Mouse (Mus musculus): ENCODE data around the gene Fbxo7. TPM values are rescaled to one million over a fixed set of nuclear protein-coding genes. Genes with fewer than 3 reads are reported as not detected.

Fbxo7 gene
- polyA plus RNA-seq, 1 experiment from 2014 or later, result 20.2 TPM

GRCm38 (mm10) chr10:86000447-86000846, 21.3 kb upstream of the Fbxo7 start:
- Histone ChIP-seq H3K4me2 (replicated peaks; ENCODE audit: low read depth, low read length) (no peak overlapping the region), H3K27ac (ENCODE audit: low read length) (no peak overlapping the region), H3K4me3 (ENCODE audit: low read depth, low read length) (no peak overlapping the region), H3K9me3 (ENCODE audit: low read length) (no peaks in the 10 kb centered on the region), H3K9ac (replicated peaks; ENCODE audit: low read depth) (no peak overlapping the region), H3K4me1 (ENCODE audit: insufficient read depth, low read depth, low read length) (no peaks in the 10 kb centered on the region), H3K36me3 (ENCODE audit: insufficient read depth, low read length) (no peaks in the 10 kb centered on the region), H3K27me3 (replicated peaks; ENCODE audit: insufficient read depth, low read length) (no peaks in the 10 kb centered on the region)
- TF ChIP-seq CTCF (IDR thresholded peaks at IDR 0.05) (no peak), EP300 (IDR thresholded peaks at IDR 0.05) (no peak)
- no peak for DNase-seq (ENCODE audit: low spot score)
- ATAC-seq, result no peak
- 91% methylated on average over 4 of the region's 4 CpGs for WGBS

GRCm38 (mm10) chr10:86006455-86006854, 15.3 kb upstream of the Fbxo7 start:
- TF ChIP-seq EP300 (IDR thresholded peaks at IDR 0.05) (no peak), CTCF (IDR thresholded peaks at IDR 0.05) (no peak)
- H3K9ac ChIP-seq (replicated peaks; ENCODE audit: low read depth), result no peak overlapping the region
- H3K27me3 ChIP-seq (replicated peaks; ENCODE audit: insufficient read depth, low read length), result no peaks in the 10 kb centered on the region
- H3K4me3 ChIP-seq (ENCODE audit: low read depth, low read length), result no peak overlapping the region
- H3K4me1 ChIP-seq (ENCODE audit: insufficient read depth, low read depth, low read length), result no peaks in the 10 kb centered on the region
- 71% methylated on average over 5 of the region's 5 CpGs for WGBS
- H3K9me3 ChIP-seq (ENCODE audit: low read length), result no peaks in the 10 kb centered on the region
- ATAC-seq, result no peak
- H3K4me2 ChIP-seq (replicated peaks; ENCODE audit: low read depth, low read length), result no peak overlapping the region
- H3K36me3 ChIP-seq (ENCODE audit: insufficient read depth, low read length), result no peaks in the 10 kb centered on the region
- DNase-seq (ENCODE audit: low spot score), result no peak
- no peak overlapping the region for H3K27ac ChIP-seq (ENCODE audit: low read length)

GRCm38 (mm10) chr10:86009688-86010087, 12.1 kb upstream of the Fbxo7 start:
- 74% methylated on average over 2 of the region's 2 CpGs for WGBS
- H3K4me1 ChIP-seq (ENCODE audit: insufficient read depth, low read depth, low read length), result no peaks in the 10 kb centered on the region
- TF ChIP-seq CTCF (IDR thresholded peaks at IDR 0.05), result no peak
- no peak for TF ChIP-seq EP300 (IDR thresholded peaks at IDR 0.05)
- H3K9me3 ChIP-seq (ENCODE audit: low read length), result no peaks in the 10 kb centered on the region
- H3K27ac ChIP-seq (ENCODE audit: low read length), result no peak overlapping the region
- H3K4me3 ChIP-seq (ENCODE audit: low read depth, low read length), result no peak overlapping the region
- no peak overlapping the region for H3K9ac ChIP-seq (replicated peaks; ENCODE audit: low read depth)
- no peak for ATAC-seq
- no peaks in the 10 kb centered on the region for H3K27me3 ChIP-seq (replicated peaks; ENCODE audit: insufficient read depth, low read length)
- no peaks in the 10 kb centered on the region for H3K36me3 ChIP-seq (ENCODE audit: insufficient read depth, low read length)
- no peak for DNase-seq (ENCODE audit: low spot score)
- H3K4me2 ChIP-seq (replicated peaks; ENCODE audit: low read depth, low read length), result no peak overlapping the region

- H3K9ac ChIP-seq (replicated peaks; ENCODE audit: low read depth), result no peak overlapping the region
- no peaks in the 10 kb centered on the region for H3K9me3 ChIP-seq (ENCODE audit: low read length)
- no peak for DNase-seq (ENCODE audit: low spot score)
- 7% methylated on average over 6 of the region's 6 CpGs for whole genome bisulfite sequencing
- no peak for ATAC-seq
- H3K4me3 ChIP-seq (ENCODE audit: low read depth, low read length), result no peak overlapping the region
- no peaks in the 10 kb centered on the region for H3K27me3 ChIP-seq (replicated peaks; ENCODE audit: insufficient read depth, low read length)
- H3K27ac ChIP-seq (ENCODE audit: low read length), result no peak overlapping the region
- H3K36me3 ChIP-seq (ENCODE audit: insufficient read depth, low read length), result no peaks in the 10 kb centered on the region
- no peak overlapping the region for H3K4me2 ChIP-seq (replicated peaks; ENCODE audit: low read depth, low read length)
- no peaks in the 10 kb centered on the region for H3K4me1 ChIP-seq (ENCODE audit: insufficient read depth, low read depth, low read length)
- TF ChIP-seq CTCF (IDR thresholded peaks at IDR 0.05), result no peak
- no peak for TF ChIP-seq EP300 (IDR thresholded peaks at IDR 0.05)
These were observed 11.1 kb upstream of the Fbxo7 start for GRCm38 (mm10) chr10:86010636-86011035.

GRCm38 (mm10) chr10:86011172-86011571, 10.6 kb upstream of the Fbxo7 start:
- Histone ChIP-seq H3K36me3 (ENCODE audit: insufficient read depth, low read length) (no peaks in the 10 kb centered on the region), H3K27me3 (replicated peaks; ENCODE audit: insufficient read depth, low read length) (no peaks in the 10 kb centered on the region), H3K27ac (ENCODE audit: low read length) (no peak overlapping the region), H3K4me3 (ENCODE audit: low read depth, low read length) (no peak overlapping the region), H3K4me1 (ENCODE audit: insufficient read depth, low read depth, low read length) (no peaks in the 10 kb centered on the region), H3K9ac (replicated peaks; ENCODE audit: low read depth) (no peak overlapping the region), H3K4me2 (replicated peaks; ENCODE audit: low read depth, low read length) (no peak overlapping the region), H3K9me3 (ENCODE audit: low read length) (no peaks in the 10 kb centered on the region)
- ATAC-seq, result no peak
- 59% methylated on average over 2 of the region's 2 CpGs for WGBS
- no peak for DNase-seq (ENCODE audit: low spot score)
- TF ChIP-seq CTCF (IDR thresholded peaks at IDR 0.05), result no peak
- TF ChIP-seq EP300 (IDR thresholded peaks at IDR 0.05), result no peak

- H3K4me3 ChIP-seq (ENCODE audit: low read depth, low read length), result no peak within 1 kb of the TSS
- ATAC-seq (no peak), DNase-seq (ENCODE audit: low spot score) (no peak)
- no peaks in the 10 kb centered on the region for H3K27me3 ChIP-seq (replicated peaks; ENCODE audit: insufficient read depth, low read length)
- H3K4me1 ChIP-seq (ENCODE audit: insufficient read depth, low read depth, low read length), result no peaks in the 10 kb centered on the region
- H3K36me3 ChIP-seq (ENCODE audit: insufficient read depth, low read length), result no peaks in the 10 kb centered on the region
- H3K4me2 ChIP-seq (replicated peaks; ENCODE audit: low read depth, low read length), result no peak within 1 kb of the TSS
- WGBS, result 93% methylated on average over 2 of the region's 2 CpGs
- no peaks in the 10 kb centered on the region for H3K9me3 ChIP-seq (ENCODE audit: low read length)
- no peak within 1 kb of the TSS for H3K27ac ChIP-seq (ENCODE audit: low read length)
- TF ChIP-seq CTCF (IDR thresholded peaks at IDR 0.05), result no peak
- TF ChIP-seq EP300 (IDR thresholded peaks at IDR 0.05), result no peak
- H3K9ac ChIP-seq (replicated peaks; ENCODE audit: low read depth), result no peak within 1 kb of the TSS
These were observed 10.0 kb upstream of the Fbxo7 start, which contains the start of gene Bpifc for GRCm38 (mm10) chr10:86011781-86012180. Gene Bpifc (minus strand): TSS chr10:86011895.

GRCm38 (mm10) chr10:86017781-86018180, 4.0 kb upstream of the Fbxo7 start:
- H3K4me2 ChIP-seq (replicated peaks; ENCODE audit: low read depth, low read length), result no peak overlapping the region
- DNase-seq (ENCODE audit: low spot score) (no peak), ATAC-seq (no peak)
- H3K27me3 ChIP-seq (replicated peaks; ENCODE audit: insufficient read depth, low read length), result no peaks in the 10 kb centered on the region
- no peak overlapping the region for H3K4me3 ChIP-seq (ENCODE audit: low read depth, low read length)
- no peaks in the 10 kb centered on the region for H3K9me3 ChIP-seq (ENCODE audit: low read length)
- H3K27ac ChIP-seq (ENCODE audit: low read length), result no peak overlapping the region
- no peaks in the 10 kb centered on the region for H3K4me1 ChIP-seq (ENCODE audit: insufficient read depth, low read depth, low read length)
- H3K36me3 ChIP-seq (ENCODE audit: insufficient read depth, low read length), result no peaks in the 10 kb centered on the region
- no peak for TF ChIP-seq EP300 (IDR thresholded peaks at IDR 0.05)
- no peak for TF ChIP-seq CTCF (IDR thresholded peaks at IDR 0.05)
- no peak overlapping the region for H3K9ac ChIP-seq (replicated peaks; ENCODE audit: low read depth)
- 88% methylated on average over 7 of the region's 7 CpGs for WGBS

All from lung, postnatal 0 days (tissue).